Mouse (Mus musculus): ENCODE measurements around the gene Slit3. TPM values are rescaled to one million over a fixed set of nuclear protein-coding genes. Genes with fewer than 3 reads are reported as not detected.

Gene Slit3
- total and polyA plus RNA-seq, 3 experiments: not detected

DNA sequence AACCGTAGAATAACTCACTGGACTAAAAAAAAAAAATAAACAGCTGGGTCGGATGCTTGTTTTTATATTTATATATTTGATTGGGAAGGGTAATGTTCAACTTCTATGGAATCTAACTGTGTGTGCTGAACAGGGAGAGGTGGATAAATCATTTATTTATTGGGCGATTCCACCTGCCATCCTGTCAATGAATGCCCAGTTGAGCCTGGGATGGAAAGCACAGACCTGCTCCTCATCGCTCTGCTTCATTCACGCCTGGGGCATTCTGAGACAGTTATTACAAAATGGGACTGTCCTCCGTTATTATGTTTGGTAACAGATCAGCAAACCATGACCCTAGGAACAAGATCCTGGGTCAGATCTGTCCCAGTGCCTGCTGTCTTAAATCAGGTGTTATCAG lies 328.2 kb downstream of the Slit3 start:
- TF ChIP-seq MYC (IDR thresholded peaks at IDR 0.05; ENCODE audit: low read depth, low read length) (no peak), HCFC1 (IDR thresholded peaks at IDR 0.05; ENCODE audit: low read depth, low read length) (no peak), MEF2A (IDR thresholded peaks at IDR 0.05; ENCODE audit: extremely low read depth, insufficient replicate concordance, low read depth, low read length, poor library complexity, severe bottlenecking) (no peak), TCF12 (IDR thresholded peaks at IDR 0.05; ENCODE audit: low read depth, low read length) (no peak), POLR2A (IDR thresholded peaks at IDR 0.05; ENCODE audit: control insufficient read depth in 1 of 2, insufficient read depth in 1 of 2, low read depth in 1 of 2, low read length in 2 of 2, poor library complexity in 1 of 2) (no peak), CTCF (IDR thresholded peaks at IDR 0.05 in 2 of 3, conservative IDR thresholded peaks at IDR 0.05 in 1 of 3; ENCODE audit: control insufficient read depth in 1 of 3, insufficient read depth in 1 of 3, low read depth in 2 of 3, low read length in 3 of 3, poor library complexity in 1 of 3, severe bottlenecking in 1 of 3) (no peak), GATA1 (IDR thresholded peaks at IDR 0.05; ENCODE audit: low read depth, low read length) (no peak), NELFE (IDR thresholded peaks at IDR 0.05; ENCODE audit: low read depth, low read length) (no peak), MAFK (IDR thresholded peaks at IDR 0.05; ENCODE audit: borderline replicate concordance, low read depth, low read length) (no peak), USF2 (IDR thresholded peaks at IDR 0.05; ENCODE audit: borderline replicate concordance in 1 of 2, insufficient read depth in 1 of 2, low read depth in 1 of 2, low read length in 2 of 2) (no peak), KAT2A (conservative IDR thresholded peaks at IDR 0.05; ENCODE audit: low read depth, low read length) (no peak), TAL1 (IDR thresholded peaks at IDR 0.05; ENCODE audit: low read length) (no peak), BHLHE40 (IDR thresholded peaks at IDR 0.05; ENCODE audit: borderline replicate concordance, low read depth, low read length) (no peak), UBTF (IDR thresholded peaks at IDR 0.05; ENCODE audit: borderline replicate concordance, insufficient read depth, low read depth, low read length) (no peak), MXI1 (IDR thresholded peaks at IDR 0.05; ENCODE audit: low read depth, low read length) (no peak), SIN3A (IDR thresholded peaks at IDR 0.05; ENCODE audit: low read length) (no peak), NRF1 (IDR thresholded peaks at IDR 0.05; ENCODE audit: insufficient read depth, low read depth, low read length, poor library complexity, severe bottlenecking) (no peak), JUND (IDR thresholded peaks at IDR 0.05; ENCODE audit: low read depth, low read length) (no peak), ETS1 (IDR thresholded peaks at IDR 0.05; ENCODE audit: low read depth, low read length) (no peak), CHD1 (IDR thresholded peaks at IDR 0.05; ENCODE audit: low read depth, low read length) (no peak)
- Histone ChIP-seq H3K27me3 (ENCODE audit: control insufficient read depth in 1 of 2, insufficient read depth in 2 of 2, low read length in 2 of 2) (no peaks in the 10 kb centered on the region), H3K4me3 (ENCODE audit: control insufficient read depth in 1 of 2, insufficient read depth in 1 of 2, low read depth in 2 of 2, low read length in 2 of 2) (no peak overlapping the region), H3K9me3 (replicated peaks; ENCODE audit: insufficient read depth, low read length) (no peaks in the 10 kb centered on the region), H3K4me1 (ENCODE audit: control insufficient read depth in 1 of 2, insufficient read depth in 2 of 2, low read length in 2 of 2) (no peaks in the 10 kb centered on the region), H3K9ac (ENCODE audit: control insufficient read depth, low read depth, low read length, poor library complexity, severe bottlenecking) (no peak overlapping the region), H3K79me2 (ENCODE audit: control insufficient read depth, insufficient read depth, low read length, poor library complexity) (no peaks in the 10 kb centered on the region), H3K36me3 (ENCODE audit: control insufficient read depth in 1 of 2, insufficient read depth in 2 of 2, low read length in 2 of 2) (no peaks in the 10 kb centered on the region), H3K27ac (ENCODE audit: control insufficient read depth, low read depth, low read length) (no peak overlapping the region)
- no peak for DNase-seq (ENCODE audit: low read depth, low spot score)

DNA sequence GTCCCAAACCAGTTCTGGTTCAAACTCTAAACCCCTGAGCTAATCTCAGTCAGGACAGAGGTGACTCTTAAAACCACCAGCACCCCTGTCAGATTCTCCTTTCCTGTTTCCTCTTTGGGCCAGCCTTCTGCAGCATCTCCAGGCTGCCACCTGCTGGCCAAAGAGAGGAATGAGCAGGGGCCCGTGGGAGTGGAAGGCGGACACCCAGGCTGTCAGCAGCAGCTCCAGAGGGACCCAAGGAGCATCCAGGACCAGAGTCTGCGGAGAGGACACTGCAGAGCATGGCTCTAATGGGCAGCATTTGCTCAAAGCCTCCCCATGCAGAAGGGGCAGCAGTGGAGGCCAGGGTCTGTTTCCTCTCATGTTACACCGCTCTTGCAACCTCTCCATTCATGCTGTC lies 330.6 kb downstream of the Slit3 start:
- no peaks in the 10 kb centered on the region for H3K4me1 ChIP-seq (ENCODE audit: control insufficient read depth in 1 of 2, insufficient read depth in 2 of 2, low read length in 2 of 2)
- no peaks in the 10 kb centered on the region for H3K79me2 ChIP-seq (ENCODE audit: control insufficient read depth, insufficient read depth, low read length, poor library complexity)
- peak; percentile 14 for DNase-seq (ENCODE audit: low read depth, low spot score)
- H3K9me3 ChIP-seq (replicated peaks; ENCODE audit: insufficient read depth, low read length): no peaks in the 10 kb centered on the region
- no peak overlapping the region for H3K4me3 ChIP-seq (ENCODE audit: control insufficient read depth in 1 of 2, insufficient read depth in 1 of 2, low read depth in 2 of 2, low read length in 2 of 2)
- H3K27me3 ChIP-seq (ENCODE audit: control insufficient read depth in 1 of 2, insufficient read depth in 2 of 2, low read length in 2 of 2): no peaks in the 10 kb centered on the region
- H3K9ac ChIP-seq (ENCODE audit: control insufficient read depth, low read depth, low read length, poor library complexity, severe bottlenecking): no peak overlapping the region
- no peaks in the 10 kb centered on the region for H3K36me3 ChIP-seq (ENCODE audit: control insufficient read depth in 1 of 2, insufficient read depth in 2 of 2, low read length in 2 of 2)
- TF ChIP-seq RAD21 (IDR thresholded peaks at IDR 0.05; ENCODE audit: low read depth, low read length) (peak; percentile 28), BHLHE40 (IDR thresholded peaks at IDR 0.05; ENCODE audit: borderline replicate concordance, low read depth, low read length) (no peak), TBP (IDR thresholded peaks at IDR 0.05; ENCODE audit: low read depth, low read length) (no peak), ELF1 (IDR thresholded peaks at IDR 0.05; ENCODE audit: low read depth, low read length) (no peak), E2F4 (IDR thresholded peaks at IDR 0.05; ENCODE audit: borderline replicate concordance, low read depth, low read length) (no peak), ZNF384 (IDR thresholded peaks at IDR 0.05; ENCODE audit: low read depth, low read length) (no peak), CHD1 (IDR thresholded peaks at IDR 0.05; ENCODE audit: low read depth, low read length) (no peak), UBTF (IDR thresholded peaks at IDR 0.05; ENCODE audit: borderline replicate concordance, insufficient read depth, low read depth, low read length) (no peak), CTCF (IDR thresholded peaks at IDR 0.05 in 2 of 3, conservative IDR thresholded peaks at IDR 0.05 in 1 of 3; ENCODE audit: control insufficient read depth in 1 of 3, insufficient read depth in 1 of 3, low read depth in 2 of 3, low read length in 3 of 3, poor library complexity in 1 of 3, severe bottlenecking in 1 of 3) (peak; percentile 10 to 70 (median 39); a peak in 5 of 6 replicates), MXI1 (IDR thresholded peaks at IDR 0.05; ENCODE audit: low read depth, low read length) (no peak), MYC (IDR thresholded peaks at IDR 0.05; ENCODE audit: low read depth, low read length) (no peak), EP300 (IDR thresholded peaks at IDR 0.05; ENCODE audit: low read depth in 1 of 2, low read length in 2 of 2) (no peak), HCFC1 (IDR thresholded peaks at IDR 0.05; ENCODE audit: low read depth, low read length) (no peak), TAL1 (IDR thresholded peaks at IDR 0.05; ENCODE audit: low read length) (no peak), POLR2A (IDR thresholded peaks at IDR 0.05; ENCODE audit: control insufficient read depth in 1 of 2, insufficient read depth in 1 of 2, low read depth in 1 of 2, low read length in 2 of 2, poor library complexity in 1 of 2) (no peak), SIN3A (IDR thresholded peaks at IDR 0.05; ENCODE audit: low read length) (no peak), NRF1 (IDR thresholded peaks at IDR 0.05; ENCODE audit: insufficient read depth, low read depth, low read length, poor library complexity, severe bottlenecking) (no peak), SMC3 (IDR thresholded peaks at IDR 0.05; ENCODE audit: low read depth, low read length) (peak; percentile 38)
- no peak overlapping the region for H3K27ac ChIP-seq (ENCODE audit: control insufficient read depth, low read depth, low read length)

Data from MEL (cell line).